Mouse (Mus musculus): ENCODE results near the gene Enkd1.

- no peak for TF ChIP-seq ZC3H11A (IDR thresholded peaks at IDR 0.05; ENCODE audit: borderline replicate concordance, low read depth, low read length)
- TF ChIP-seq MAFK (IDR thresholded peaks at IDR 0.05; ENCODE audit: insufficient read depth, low read depth, low read length) = no peak
Observed at GRCm38 (mm10) chr8:105722861-105723260, 14.9 kb upstream of the Enkd1 start.
